Mouse (Mus musculus) spleen, adult 2 months (tissue): ENCODE results near the gene BC003965. TPM values are rescaled to one million over a fixed set of nuclear protein-coding genes. Genes with fewer than 3 reads are reported as not detected.

Experiments used
- DNase-seq, 2 experiments: peaks; one replicate each; pipeline versions ENCODE4 v3.0.0 to v3.0.0-alpha.2; 2012 to 2021; ENCODE audit warnings: low spot score in 2 of 2, low read depth in 1 of 2
- H3K27ac ChIP-seq: fragments of 200-500 bp; 2 replicates; pipeline ENCODE4 v1.5.1; 2012; ENCODE audit warnings: low read length, inconsistent platforms; ENCODE audit not compliant: insufficient read depth
- H3K27me3 ChIP-seq: fragments of 200-500 bp; 2 replicates; pipeline ENCODE4 v1.6.1; 2012; ENCODE audit warnings: mild to moderate bottlenecking, moderate library complexity, low read length, inconsistent platforms; ENCODE audit not compliant: control insufficient read depth, insufficient read depth
- H3K36me3 ChIP-seq: fragments of 200-500 bp; 2 replicates; pipeline ENCODE4 v1.6.1; 2012; ENCODE audit warnings: mild to moderate bottlenecking, low read length, inconsistent platforms; ENCODE audit not compliant: control insufficient read depth, insufficient read depth
- H3K4me1 ChIP-seq: fragments of 200-500 bp; 2 replicates; pipeline ENCODE4 v1.6.1; 2011; ENCODE audit warnings: inconsistent platforms; ENCODE audit not compliant: control insufficient read depth, insufficient read depth, insufficient read length
- H3K4me3 ChIP-seq: fragments of 200-500 bp; 2 replicates; pipeline ENCODE4 v1.5.1; 2011; ENCODE audit warnings: mild to moderate bottlenecking, inconsistent platforms; ENCODE audit not compliant: insufficient read depth, insufficient read length; ENCODE audit errors: extremely low read depth
- CTCF ChIP-seq: fragments of 200-500 bp; IDR thresholded peaks from 2 replicates; pipeline ENCODE4 v1.5.1; 2011; ENCODE audit warnings: mild to moderate bottlenecking, inconsistent platforms; ENCODE audit not compliant: insufficient read depth, insufficient read length, insufficient replicate concordance; ENCODE audit errors: extremely low read depth
- POLR2A ChIP-seq: fragments of 200-500 bp; IDR thresholded peaks from 2 replicates; pipeline ENCODE4 v1.6.1; 2011; ENCODE audit warnings: low read depth, low read length, inconsistent platforms
- WGBS: fragments of 180-500 bp; shearing (Covaris S2); methylation state at CpG from one replicate; pipeline ENCODE4 v1.1.7; 2018; 5-methylcytosine and 5-hydroxymethylcytosine counted together
- polyA plus RNA-seq: library from polyadenylated mRNA; depleted of rRNA; stranded (reverse); fragments of >200 nt; gene quantifications from 2 replicates; pipeline ENCODE4 v1.2.3, GENCODE M21; 2012

Gene BC003965
- polyA plus RNA-seq, 1 experiment: 9.1 TPM

DNA sequence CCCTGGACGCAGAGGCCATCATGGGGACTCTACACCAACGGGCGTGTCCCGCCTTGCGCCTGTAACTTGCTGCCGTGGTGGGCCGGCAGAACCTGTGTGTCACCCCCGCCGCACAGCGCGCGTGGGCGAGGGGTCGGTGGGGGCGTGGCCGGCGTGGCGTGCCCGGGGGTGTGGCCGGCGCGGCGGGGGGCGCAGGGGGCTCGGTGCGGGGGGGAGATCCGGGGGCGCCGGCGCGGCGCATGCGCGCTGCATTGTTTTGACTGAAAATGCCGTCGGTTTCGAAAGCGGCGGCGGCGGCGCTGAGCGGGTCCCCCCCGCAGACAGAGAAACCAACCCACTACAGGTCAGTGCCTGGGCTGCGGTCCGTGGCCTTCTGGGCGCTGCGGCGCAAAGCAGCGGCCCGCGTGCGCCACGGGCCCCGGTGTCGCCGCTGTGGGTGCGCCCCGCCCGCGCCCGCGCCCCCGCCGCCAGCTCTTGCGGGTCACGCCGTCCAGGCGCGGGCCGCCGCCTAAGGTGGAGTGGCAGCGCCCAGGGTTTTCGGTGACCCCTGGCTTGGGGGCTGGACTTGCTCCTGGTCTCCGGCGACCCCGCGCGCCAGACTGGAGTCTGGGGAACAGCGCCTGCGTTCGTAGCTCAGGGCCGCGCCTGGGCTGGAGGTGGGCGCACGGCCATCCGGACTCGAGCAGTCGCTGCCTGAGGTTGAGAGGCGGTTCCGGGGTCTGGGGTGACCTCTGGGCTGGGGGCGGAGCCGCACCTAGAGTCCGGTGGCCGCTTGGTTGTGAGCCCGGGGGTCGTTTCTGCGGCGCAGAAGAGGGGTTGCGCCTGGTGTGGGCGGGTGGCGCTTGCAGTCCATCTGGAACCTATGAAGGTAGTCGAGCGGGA is 4.0 kb downstream of the BC003965 start, which contains the start of gene Unkl:
Unkl (plus strand) TSS at position 248 of the 882 bp plus-strand sequence.
- Histone ChIP-seq H3K27me3 (no peaks in the 10 kb centered on the region), H3K4me1 (peaks cover 15% of the 10 kb centered on the region; the same call in 1 of the 2 replicates), H3K27ac (peak within 1 kb of the TSS; percentile 84), H3K4me3 (peak within 1 kb of the TSS; percentile 91), H3K36me3 (no peaks in the 10 kb centered on the region)
- under 1% methylated on average over 101 of the region's 104 CpGs for WGBS
- DNase-seq: peak in 1 of 2 experiments; percentile 63
- TF ChIP-seq POLR2A (no peak), CTCF (no peak)

DNA sequence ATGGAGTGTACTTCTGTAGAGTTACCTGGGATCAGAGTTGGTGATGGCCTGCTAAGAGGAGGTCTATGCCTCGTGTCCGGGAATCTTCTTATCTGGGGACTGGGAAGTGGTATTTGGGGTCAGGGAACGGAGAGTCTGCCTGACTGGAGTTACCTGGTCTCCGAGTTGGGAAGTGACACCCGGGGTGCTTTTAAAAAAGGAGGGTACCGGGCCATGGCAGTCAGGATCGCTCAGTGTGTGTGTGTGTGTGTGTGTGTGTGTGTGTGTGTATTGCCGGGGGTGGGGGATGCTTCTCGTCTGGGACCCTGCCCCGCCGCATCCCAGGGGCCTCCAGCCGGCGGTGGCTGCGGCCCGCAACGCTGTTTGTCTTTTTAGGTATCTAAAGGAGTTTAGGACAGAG is 4.7 kb downstream of the BC003965 start:
- WGBS: 7% methylated on average over 16 of the region's 16 CpGs
- no peak for TF ChIP-seq POLR2A
- TF ChIP-seq CTCF: no peak
- H3K4me1 ChIP-seq: peaks cover 12% of the 10 kb centered on the region; the same call in 1 of the 2 replicates
- H3K36me3 ChIP-seq: 0 out of 2 replicates have a peak, but pooled peaks cover 2% of the 10 kb centered on the region
- DNase-seq: no peak
- no peaks in the 10 kb centered on the region for H3K27me3 ChIP-seq
- no peak overlapping the region for H3K27ac ChIP-seq
- peak overlapping the region; percentile 91 for H3K4me3 ChIP-seq

DNA sequence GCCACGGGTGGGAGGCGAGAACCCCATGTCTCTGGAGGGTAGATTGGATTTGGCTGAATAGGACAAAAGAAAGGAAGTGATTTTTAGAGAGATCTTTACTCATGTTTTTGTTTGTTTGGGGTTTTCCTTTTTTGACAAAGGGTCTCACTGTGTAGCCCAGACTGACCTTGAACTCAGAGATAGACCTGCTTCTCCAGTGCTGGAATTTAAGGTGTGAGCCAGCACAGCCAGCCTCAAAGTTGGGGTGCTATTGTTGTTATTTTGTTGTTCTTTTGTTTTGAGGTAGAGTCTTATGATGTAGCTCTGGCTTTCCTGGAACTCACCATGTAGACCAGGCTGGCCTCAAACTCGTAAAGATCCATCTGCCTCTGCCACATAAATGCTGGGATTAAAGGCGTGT is 18.0 kb downstream of the BC003965 start:
- Histone ChIP-seq H3K27ac (no peak overlapping the region), H3K36me3 (peaks cover 38% of the 10 kb centered on the region), H3K4me1 (no peaks in the 10 kb centered on the region), H3K4me3 (no peak overlapping the region), H3K27me3 (no peaks in the 10 kb centered on the region)
- no peak for DNase-seq
- no peak for TF ChIP-seq CTCF
- TF ChIP-seq POLR2A: no peak
- WGBS: 93% methylated on average over 4 of the region's 4 CpGs

DNA sequence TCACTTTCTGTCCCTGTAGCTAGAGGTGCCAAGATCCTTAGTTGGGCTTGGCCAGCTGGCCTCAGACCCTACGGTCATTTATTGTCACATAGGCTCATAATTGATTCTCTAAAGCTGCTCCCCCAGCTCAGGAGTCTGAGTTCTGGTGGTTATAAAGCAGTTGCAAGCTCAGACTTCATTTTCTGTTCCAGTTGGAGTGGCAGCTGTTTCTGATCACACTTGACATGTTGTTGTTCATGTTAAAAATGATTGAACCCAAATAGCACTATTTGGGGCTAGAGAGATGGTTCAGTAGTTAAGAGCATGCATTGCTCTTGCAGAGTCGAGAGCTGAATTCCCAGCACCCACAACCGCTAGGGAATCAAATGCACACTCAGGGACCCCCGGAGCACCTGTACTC is 25.7 kb downstream of the BC003965 start:
- Histone ChIP-seq H3K27me3 (no peaks in the 10 kb centered on the region), H3K36me3 (peaks cover 52% of the 10 kb centered on the region)

DNA sequence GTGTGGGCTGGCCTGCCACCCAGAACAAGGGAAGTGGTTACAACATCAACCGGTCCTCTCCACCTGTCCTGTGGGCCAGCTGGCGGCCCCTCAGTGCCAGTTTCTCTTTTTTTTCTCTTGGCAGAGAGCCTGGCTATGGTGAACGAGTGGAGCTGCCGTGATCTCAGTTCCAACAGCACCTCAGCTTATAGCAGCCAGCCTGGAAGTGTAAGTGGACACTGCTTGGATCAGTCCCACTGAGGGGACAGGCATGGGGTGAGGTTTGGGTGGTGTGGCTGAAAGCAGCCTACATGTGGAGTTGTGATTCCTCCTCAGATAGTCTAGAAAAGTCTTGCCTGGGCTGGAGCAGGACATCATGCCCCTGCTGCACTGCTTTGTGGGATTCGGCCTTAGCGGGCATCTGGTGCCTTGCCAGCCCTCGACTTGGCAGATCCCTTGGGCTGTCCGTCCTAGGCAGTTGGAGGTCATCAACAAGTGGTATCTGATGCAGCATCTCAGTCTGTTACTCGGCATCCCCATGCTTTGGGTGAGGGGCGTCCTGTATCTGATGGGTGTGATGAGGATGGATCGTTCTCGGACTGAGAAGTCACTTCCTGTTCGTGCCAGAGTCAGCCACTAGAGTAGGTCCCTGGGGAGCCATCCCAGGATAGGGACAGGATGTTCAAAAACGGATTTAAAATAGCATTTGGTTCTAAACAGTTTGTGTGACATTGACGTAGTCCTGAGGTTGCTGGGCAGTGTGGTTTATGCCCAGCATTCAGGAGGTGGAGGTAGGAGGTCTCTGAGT is 26.5 kb downstream of the BC003965 start:
- H3K4me1 ChIP-seq: peaks cover 4% of the 10 kb centered on the region; the same call in 1 of the 2 replicates
- no peaks in the 10 kb centered on the region for H3K27me3 ChIP-seq
- no peak for DNase-seq
- H3K27ac ChIP-seq: peak overlapping the region; percentile 27; the same call in 1 of the 2 replicates
- TF ChIP-seq POLR2A: no peak
- TF ChIP-seq CTCF: no peak
- WGBS: 31% methylated on average over 15 of the region's 15 CpGs
- peaks cover 49% of the 10 kb centered on the region for H3K36me3 ChIP-seq
- no peak overlapping the region for H3K4me3 ChIP-seq

More for the DNA sequence above, 25.7 kb downstream of the BC003965 start:
- no peak overlapping the region for H3K27ac ChIP-seq
- WGBS: 83% methylated on average over 4 of the region's 4 CpGs
- no peak for TF ChIP-seq POLR2A
- no peak for TF ChIP-seq CTCF
- no peak overlapping the region for H3K4me3 ChIP-seq
- H3K4me1 ChIP-seq: peaks cover 4% of the 10 kb centered on the region; the same call in 1 of the 2 replicates
- no peak for DNase-seq

DNA sequence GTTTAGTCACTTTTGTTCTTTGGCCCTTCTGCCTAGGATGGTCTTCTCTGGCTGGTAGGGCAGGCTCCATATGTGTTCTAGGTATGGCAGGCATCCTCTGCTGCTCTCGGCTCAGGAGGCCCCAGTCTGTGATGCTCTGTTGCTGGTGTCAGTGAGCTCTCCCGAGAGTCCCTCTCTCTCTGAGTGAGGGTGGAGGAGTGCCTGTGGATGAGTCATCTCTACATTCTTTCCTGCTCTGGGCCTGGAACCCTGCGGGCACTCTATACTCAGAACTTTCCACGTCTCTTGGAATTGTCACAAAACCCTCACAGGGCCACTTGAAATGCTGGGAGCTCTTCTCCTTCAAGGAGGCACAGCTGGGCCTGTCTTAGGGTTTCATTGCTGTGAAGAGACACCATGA is 27.4 kb downstream of the BC003965 start:
- Histone ChIP-seq H3K27ac (no peak overlapping the region), H3K4me1 (peaks cover 4% of the 10 kb centered on the region; the same call in 1 of the 2 replicates), H3K27me3 (no peaks in the 10 kb centered on the region), H3K36me3 (peaks cover 44% of the 10 kb centered on the region), H3K4me3 (no peak overlapping the region)
- TF ChIP-seq POLR2A (no peak), CTCF (no peak)
- 65% methylated on average over 4 of the region's 4 CpGs for WGBS
- DNase-seq: no peak
